Mouse (Mus musculus) megakaryocyte, adult 5-6 weeks (primary cell): ENCODE results near the gene Ndufaf5. TPM values are rescaled to one million over a fixed set of nuclear protein-coding genes. Genes with fewer than 3 reads are reported as not detected.
"Not testable (repeated sequence)": the region's sequence is repeated elsewhere in the genome, so short reads cannot be mapped to it uniquely, and the experiment has no call there.

Source experiments
- ATAC-seq: 2 replicates; pipeline ENCODE4 v1.8.0; 2016; ENCODE audit warnings: mild to moderate bottlenecking, inconsistent platforms; ENCODE audit not compliant: poor library complexity, severe bottlenecking
- total RNA-seq, 2 experiments: library from RNA; stranded (forward) in 1 of 2; stranded (reverse) in 1 of 2; fragments of 153-499, 151-499 nt in 1 of 2; fragments of 221-1000, 200-1000 nt in 1 of 2; gene quantifications; 2 replicates each; pipeline versions ENCODE4 v1.2.3 to v1.2.4; 2015 to 2017

Gene Ndufaf5
- 11.7 and 12.9 TPM in 2 replicates for total RNA-seq (2015)
- 15.9 and 18.4 TPM in 2 replicates for total RNA-seq (2017)

- ATAC-seq = peak; percentile 96
Observed at GRCm38 (mm10) chr2:140170127-140170802, at the start of gene Ndufaf5, which contains the start of gene Esf1. Gene Ndufaf5, plus strand, starts transcription at chr2:140170649. Gene Esf1, minus strand, starts transcription at chr2:140170564.

GRCm38 (mm10) chr2:140125516-140125915 is 44.9 kb upstream of the Ndufaf5 start:
- no peak for ATAC-seq

GRCm38 (mm10) chr2:140151743-140152142 is 18.7 kb upstream of the Ndufaf5 start, which contains the start of gene Gm17374:
Gene Gm17374, plus strand, starts transcription at chr2:140152043.
- ATAC-seq = not testable (repeated sequence)

GRCm38 (mm10) chr2:140159186-140159730 is 11.2 kb upstream of the Ndufaf5 start:
- ATAC-seq = peak; percentile 69

GRCm38 (mm10) chr2:140163351-140163854 is 7.0 kb upstream of the Ndufaf5 start:
- ATAC-seq = no peak

- no peak for ATAC-seq
Observed at GRCm38 (mm10) chr2:140169057-140169456, 1.4 kb upstream of the Ndufaf5 start.

GRCm38 (mm10) chr2:140170803-140171553 is 529 bp downstream of the Ndufaf5 start:
- peak; percentile 73 for ATAC-seq

GRCm38 (mm10) chr2:140185685-140186210 is 15.3 kb downstream of the Ndufaf5 start:
- ATAC-seq = not testable (repeated sequence)

GRCm38 (mm10) chr2:140200713-140201112 is 30.3 kb downstream of the Ndufaf5 start:
- ATAC-seq = no peak

GRCm38 (mm10) chr2:140202573-140202972 is 32.1 kb downstream of the Ndufaf5 start:
- no peak for ATAC-seq

GRCm38 (mm10) chr2:140203756-140204155 is 33.3 kb downstream of the Ndufaf5 start:
- no peak for ATAC-seq

GRCm38 (mm10) chr2:140214519-140215027 is 44.1 kb downstream of the Ndufaf5 start:
- ATAC-seq = no peak

- no peak for ATAC-seq
Observed at GRCm38 (mm10) chr2:140215415-140215814, 45.0 kb downstream of the Ndufaf5 start.

- ATAC-seq = no peak
Observed at GRCm38 (mm10) chr2:140215965-140216364, 45.5 kb downstream of the Ndufaf5 start.

- ATAC-seq = no peak
Observed at GRCm38 (mm10) chr2:140220325-140220724, 49.9 kb downstream of the Ndufaf5 start.

GRCm38 (mm10) chr2:140230295-140230694 is 59.8 kb downstream of the Ndufaf5 start:
- ATAC-seq = no peak

GRCm38 (mm10) chr2:140237245-140237644 is 66.8 kb downstream of the Ndufaf5 start:
- no peak for ATAC-seq

- no peak for ATAC-seq
Observed at GRCm38 (mm10) chr2:140242398-140242797, 71.9 kb downstream of the Ndufaf5 start.

- ATAC-seq = no peak
Observed at GRCm38 (mm10) chr2:140243105-140243504, 72.7 kb downstream of the Ndufaf5 start.
